Mouse (Mus musculus) brain, embryonic 14.5 days (tissue): Measurements from ENCODE around the gene a.

Source experiments
- CTCF ChIP-seq: fragments of 200-500 bp; IDR thresholded peaks from 2 replicates; pipeline ENCODE4 v1.5.1; 2012; ENCODE audit warnings: inconsistent platforms, mild to moderate bottlenecking, moderate library complexity, borderline replicate concordance; ENCODE audit not compliant: insufficient read depth, insufficient read length; ENCODE audit errors: extremely low read depth
- POLR2A ChIP-seq: fragments of 200-500 bp; IDR thresholded peaks from 2 replicates; pipeline ENCODE4 v1.6.1; 2012; ENCODE audit warnings: mild to moderate bottlenecking, inconsistent platforms, borderline replicate concordance; ENCODE audit not compliant: poor library complexity, insufficient read depth, insufficient read length, severe bottlenecking; ENCODE audit errors: extremely low read depth

DNA sequence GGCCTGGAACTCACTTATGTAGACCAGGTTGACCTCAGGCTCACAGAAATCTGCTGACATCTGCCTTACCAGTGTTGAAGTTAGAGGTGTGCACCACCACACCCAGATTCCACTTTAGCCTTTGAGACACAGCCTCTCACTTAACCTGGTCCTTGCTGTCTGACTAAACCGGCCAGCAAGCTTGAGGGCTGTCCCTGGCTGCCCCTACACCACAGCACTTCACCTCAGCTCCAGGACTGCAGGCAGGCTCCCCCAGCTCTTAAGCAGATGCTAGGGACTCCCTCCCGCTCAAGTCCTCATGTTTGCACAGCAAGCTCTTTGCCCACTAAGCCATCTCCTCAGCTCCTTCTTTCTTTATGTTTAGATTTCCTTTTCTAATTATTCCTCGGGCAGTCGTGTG is 248.8 kb downstream of the a start:
- TF ChIP-seq CTCF (no peak), POLR2A (no peak)
